Mouse (Mus musculus) kidney, embryonic 15.5 days (tissue): ENCODE data around the gene Ppp1r9b. TPM values are rescaled to one million over a fixed set of nuclear protein-coding genes. Genes with fewer than 3 reads are reported as not detected.
A peak's percentile ranks its signal among the peaks of the same experiment; 100 is the strongest.

Experiments
- ATAC-seq: fragments of 200-750 bp; cut with Nextera tagmentation; replicated peaks from 2 replicates; pipeline ENCODE4 v1.8.0; 2017; ENCODE audit warnings: moderate TSS enrichment; ENCODE audit not compliant: low FRiP score
- H3K27ac ChIP-seq: fragments of 300-500 bp; sonication (generic); 2 replicates; pipeline ENCODE4 v1.5.1; 2015; ENCODE audit warnings: mild to moderate bottlenecking, inconsistent platforms
- H3K27me3 ChIP-seq: fragments of 300-500 bp; sonication (generic); 2 replicates; pipeline ENCODE4 v1.6.1; 2015; ENCODE audit warnings: inconsistent platforms
- H3K36me3 ChIP-seq: fragments of 300-500 bp; sonication (generic); 2 replicates; pipeline ENCODE4 v1.6.1; 2015; ENCODE audit warnings: inconsistent platforms
- H3K4me1 ChIP-seq: fragments of 300-500 bp; sonication (generic); 2 replicates; pipeline ENCODE4 v1.6.1; 2015; ENCODE audit warnings: inconsistent platforms
- H3K4me2 ChIP-seq: fragments of 300-500 bp; sonication (generic); 2 replicates; pipeline ENCODE4 v1.6.1; 2015; ENCODE audit warnings: moderate library complexity, mild to moderate bottlenecking, inconsistent platforms
- H3K4me3 ChIP-seq: fragments of 300-500 bp; sonication (generic); replicated peaks from 2 replicates; pipeline ENCODE4 v1.5.1; 2015; ENCODE audit warnings: mild to moderate bottlenecking, inconsistent platforms
- H3K9ac ChIP-seq: fragments of 300-500 bp; sonication (generic); 2 replicates; pipeline ENCODE4 v1.6.1; 2015; ENCODE audit warnings: mild to moderate bottlenecking, inconsistent platforms
- H3K9me3 ChIP-seq: fragments of 300-500 bp; sonication (generic); replicated peaks from 2 replicates; pipeline ENCODE4 v1.6.1; 2016; ENCODE audit warnings: inconsistent platforms
- WGBS: fragments of 180-500 bp; shearing (Covaris S2); methylation state at CpG from one replicate; pipeline ENCODE4 v1.1.7; 2015; ENCODE audit warnings: mixed read lengths; 5-methylcytosine and 5-hydroxymethylcytosine counted together
- polyA plus RNA-seq: library from polyadenylated mRNA; unstranded; fragments of >200 nt; fragmentation: Nextera tagmentation; extraction: Ambion mirVana; gene quantifications from 2 replicates; pipeline ENCODE4 v1.2.1, GENCODE M21; 2015

Ppp1r9b gene
- polyA plus RNA-seq, 1 experiment from 2014 or later = 10.6 TPM

DNA sequence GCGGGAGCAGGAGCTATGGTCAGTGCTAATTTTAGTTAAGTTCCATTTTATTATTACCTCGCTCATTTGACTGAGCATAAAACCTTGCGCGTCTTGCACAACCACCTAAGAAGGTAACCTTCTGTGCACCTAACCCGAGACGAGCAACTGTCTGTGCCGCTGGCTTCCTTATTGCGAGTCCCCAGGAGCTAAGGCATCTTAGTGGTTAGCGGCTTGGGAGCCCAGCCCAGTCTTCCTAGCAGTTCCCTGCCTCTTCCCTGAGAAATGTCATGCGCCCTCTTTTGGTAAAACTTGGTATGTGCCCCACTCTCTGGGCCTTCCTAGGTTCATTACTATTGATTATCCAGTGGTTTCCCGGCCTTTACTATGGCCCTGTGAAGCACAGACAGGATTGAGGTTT lies 51.3 kb downstream of the Ppp1r9b start:
- Histone ChIP-seq H3K4me3 (peak overlapping the region; percentile 90), H3K4me2 (peak overlapping the region; percentile 92), H3K9ac (peak overlapping the region; percentile 19; the same call in 1 of the 2 replicates), H3K27me3 (no peaks in the 10 kb centered on the region), H3K27ac (peak overlapping the region; percentile 68), H3K9me3 (no peaks in the 10 kb centered on the region), H3K36me3 (peaks cover 31% of the 10 kb centered on the region; the same call in 1 of the 2 replicates), H3K4me1 (peaks cover 37% of the 10 kb centered on the region)
- WGBS = 0% methylated on average over 11 of the region's 11 CpGs
- ATAC-seq = no peak

DNA sequence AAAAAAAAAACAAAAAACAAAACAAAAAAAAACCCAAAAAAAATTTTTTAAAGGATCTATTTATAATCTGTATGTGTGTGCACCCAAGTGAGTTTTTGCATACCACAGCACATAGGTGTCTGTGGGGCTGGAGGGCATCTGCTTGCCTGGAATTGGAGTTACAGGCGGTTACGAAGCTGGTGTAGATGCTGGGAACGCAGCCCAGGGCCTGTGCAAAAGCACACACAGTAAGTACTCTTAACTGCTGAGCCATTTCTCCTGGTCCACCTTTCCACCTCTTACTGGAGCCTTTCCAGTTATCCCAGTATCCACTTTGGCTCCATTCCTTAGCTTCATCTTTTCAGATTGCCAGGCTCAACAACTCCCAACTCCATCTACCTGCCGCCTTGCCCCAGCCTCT lies 52.2 kb downstream of the Ppp1r9b start:
- Histone ChIP-seq H3K4me2 (no peak overlapping the region), H3K27ac (no peak overlapping the region), H3K9me3 (no peaks in the 10 kb centered on the region), H3K27me3 (no peaks in the 10 kb centered on the region), H3K36me3 (peaks cover 23% of the 10 kb centered on the region; the same call in 1 of the 2 replicates), H3K4me3 (no peak overlapping the region), H3K4me1 (peaks cover 37% of the 10 kb centered on the region), H3K9ac (no peak overlapping the region)
- no peak for ATAC-seq
- 95% methylated on average over 4 of the region's 4 CpGs for WGBS

DNA sequence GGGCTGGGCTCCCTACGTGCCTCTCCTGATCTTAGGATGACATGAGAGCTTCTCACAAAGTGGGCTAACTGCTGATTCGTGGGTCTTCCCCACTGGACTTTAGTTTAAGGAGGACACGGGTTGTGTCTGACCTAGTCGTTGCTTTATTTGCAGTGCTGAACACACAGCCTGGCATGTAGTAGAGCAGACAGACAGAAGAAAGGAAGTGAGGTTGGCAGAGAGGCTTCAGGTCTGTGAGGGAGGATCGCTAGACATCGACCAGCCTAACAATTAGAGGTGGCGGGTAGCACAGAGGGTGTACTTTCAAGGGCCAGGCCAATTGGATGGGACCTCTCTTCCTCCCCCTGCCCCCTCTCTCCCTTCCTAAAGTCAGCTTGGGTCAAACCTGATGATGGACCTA lies 52.8 kb downstream of the Ppp1r9b start:
- H3K27me3 ChIP-seq = no peaks in the 10 kb centered on the region
- no peak overlapping the region for H3K4me3 ChIP-seq
- H3K4me1 ChIP-seq = peaks cover 37% of the 10 kb centered on the region
- no peak overlapping the region for H3K27ac ChIP-seq
- peaks cover 18% of the 10 kb centered on the region; the same call in 1 of the 2 replicates for H3K36me3 ChIP-seq
- H3K9ac ChIP-seq = no peak overlapping the region
- WGBS = 57% methylated on average over 7 of the region's 7 CpGs
- no peak overlapping the region for H3K4me2 ChIP-seq
- no peak for ATAC-seq
- H3K9me3 ChIP-seq = no peaks in the 10 kb centered on the region

DNA sequence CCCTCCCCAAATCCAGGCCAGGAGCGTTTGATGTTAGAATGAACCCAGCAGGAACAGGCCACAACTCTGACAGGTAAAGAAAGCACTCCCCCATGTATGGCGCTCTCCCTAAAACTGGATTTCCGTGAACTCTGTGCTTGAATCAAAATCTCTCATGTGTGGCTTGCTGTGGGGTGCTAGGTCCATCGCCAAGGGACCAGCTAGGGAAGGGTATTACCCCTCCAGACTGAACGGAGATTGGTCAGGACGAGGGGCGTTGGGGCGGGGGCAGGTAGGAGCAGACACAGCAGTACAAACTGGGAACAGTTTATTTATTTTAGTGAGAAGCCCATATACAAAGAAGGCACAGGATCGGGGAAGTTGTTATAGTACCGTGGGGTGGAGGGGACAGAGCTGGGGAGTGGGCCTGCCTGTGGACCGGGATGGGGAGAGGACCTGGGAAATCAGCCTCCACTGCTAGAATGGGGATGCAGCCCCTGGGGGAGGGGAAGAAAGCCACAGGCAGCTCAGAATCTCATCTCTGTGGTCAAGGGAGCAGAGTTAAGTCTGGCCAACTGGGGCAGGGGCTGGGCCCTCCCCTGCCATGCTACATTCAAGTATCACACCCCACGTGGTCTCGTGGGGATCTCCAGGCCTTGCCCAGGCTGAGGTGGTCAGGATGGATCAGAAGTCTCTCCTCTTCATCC lies 53.5 kb downstream of the Ppp1r9b start:
- Histone ChIP-seq H3K9me3 (no peaks in the 10 kb centered on the region), H3K4me2 (no peak overlapping the region), H3K27ac (peak overlapping the region; percentile 2; the same call in 1 of the 2 replicates), H3K36me3 (peaks cover 16% of the 10 kb centered on the region; the same call in 1 of the 2 replicates), H3K4me3 (no peak overlapping the region), H3K27me3 (no peaks in the 10 kb centered on the region), H3K4me1 (peaks cover 34% of the 10 kb centered on the region), H3K9ac (no peak overlapping the region)
- no peak for ATAC-seq
- WGBS = 60% methylated on average over 12 of the region's 13 CpGs

DNA sequence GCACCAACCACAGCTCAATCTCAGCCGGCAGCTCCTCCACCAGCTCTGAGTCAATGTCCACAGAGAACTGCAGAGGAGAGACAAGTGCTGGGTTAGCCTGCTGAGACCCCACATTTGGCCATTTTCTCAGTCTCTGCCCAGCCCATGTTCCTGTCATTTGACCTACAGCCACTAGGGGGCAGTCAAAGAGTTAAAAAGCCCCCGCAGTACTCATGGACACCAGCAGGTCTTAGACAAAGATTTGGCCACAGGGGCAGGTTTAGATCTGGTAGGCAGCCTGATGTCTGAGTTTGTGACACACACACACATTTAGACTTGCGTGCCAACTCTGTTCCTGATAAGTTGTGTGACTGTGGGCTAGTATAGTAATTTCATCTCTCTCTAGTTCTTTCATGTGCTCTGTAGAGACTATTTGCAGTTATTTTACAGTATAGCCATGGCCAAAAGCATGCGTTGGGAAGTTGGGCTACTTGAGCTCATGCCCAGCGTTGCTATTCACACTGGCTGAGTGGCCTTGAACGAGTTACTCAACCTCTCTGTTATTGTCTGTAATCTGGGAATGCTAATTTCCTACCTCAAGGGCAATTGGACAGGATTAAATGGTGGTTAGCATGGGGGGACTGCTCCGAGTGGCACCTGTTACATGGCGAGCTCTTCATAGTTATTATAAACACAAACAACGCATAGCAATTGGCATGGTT lies 56.3 kb downstream of the Ppp1r9b start:
- H3K9me3 ChIP-seq = no peaks in the 10 kb centered on the region
- peaks cover 27% of the 10 kb centered on the region; the same call in 1 of the 2 replicates for H3K36me3 ChIP-seq
- no peaks in the 10 kb centered on the region for H3K27me3 ChIP-seq
- H3K4me1 ChIP-seq = peaks cover 13% of the 10 kb centered on the region
- no peak overlapping the region for H3K27ac ChIP-seq
- no peak overlapping the region for H3K4me3 ChIP-seq
- no peak overlapping the region for H3K4me2 ChIP-seq
- 61% methylated on average over 9 of the region's 9 CpGs for WGBS
- ATAC-seq = no peak
- no peak overlapping the region for H3K9ac ChIP-seq

DNA sequence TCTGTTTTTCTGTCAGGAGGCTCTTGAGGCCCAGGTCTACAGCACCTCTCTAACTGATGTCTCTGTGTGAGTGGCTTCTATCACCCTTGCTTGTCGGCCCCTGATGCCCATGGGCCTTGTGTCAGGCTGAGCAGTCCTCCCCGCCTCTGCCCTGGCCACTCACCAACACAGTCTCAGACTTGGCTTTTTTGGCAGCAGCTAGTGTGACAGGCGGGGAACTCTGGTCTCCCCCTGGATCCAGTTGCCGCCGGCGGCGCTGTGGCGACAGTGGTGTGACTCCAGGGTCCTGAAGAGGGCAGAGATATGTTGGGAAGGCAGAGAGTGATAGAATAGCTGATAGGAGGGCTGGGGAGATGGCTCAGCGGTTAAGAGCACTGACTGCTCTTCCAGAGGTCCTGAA lies 62.2 kb downstream of the Ppp1r9b start:
- ATAC-seq = no peak
- Histone ChIP-seq H3K9me3 (no peaks in the 10 kb centered on the region), H3K36me3 (peaks cover 59% of the 10 kb centered on the region), H3K4me2 (no peak overlapping the region), H3K27me3 (peaks cover 7% of the 10 kb centered on the region; the same call in 1 of the 2 replicates), H3K4me3 (no peak overlapping the region), H3K9ac (no peak overlapping the region), H3K4me1 (peaks cover 5% of the 10 kb centered on the region; the same call in 1 of the 2 replicates), H3K27ac (no peak overlapping the region)
- 83% methylated on average over 9 of the region's 9 CpGs for WGBS

Other genes starting within 250 kb of the Ppp1r9b start
- gene Cdc34b, start 249.3 kb upstream of the Ppp1r9b start, polyA plus RNA-seq = 0.41 and 0.47 TPM in 2 replicates
- gene Tmem92, start 208.3 kb upstream of the Ppp1r9b start, polyA plus RNA-seq = not detected in 2 replicates
- gene Col1a1, start 54.8 kb upstream of the Ppp1r9b start, polyA plus RNA-seq = 1,101 and 1,120 TPM in 2 replicates
- not detected in 2 replicates for gene Hils1, start 23.4 kb upstream of the Ppp1r9b start, polyA plus RNA-seq
- gene Sgca, start 14.7 kb upstream of the Ppp1r9b start, polyA plus RNA-seq = 1.2 and 1.7 TPM in 2 replicates
- 16.9 and 21.2 TPM in 2 replicates for gene Samd14, start 18.8 kb downstream of the Ppp1r9b start, polyA plus RNA-seq
- 49.4 and 56.2 TPM in 2 replicates for gene Pdk2, start 50.3 kb downstream of the Ppp1r9b start, polyA plus RNA-seq
- 21.0 and 22.9 TPM in 2 replicates for gene Itga3, start 85.8 kb downstream of the Ppp1r9b start, polyA plus RNA-seq
- 0.78 and 2.5 TPM in 2 replicates for gene Dlx3, start 129.1 kb downstream of the Ppp1r9b start, polyA plus RNA-seq
- gene Dlx4, start 155.2 kb downstream of the Ppp1r9b start, polyA plus RNA-seq = not detected in 2 replicates